Mouse (Mus musculus): ENCODE measurements at regions not wholly inside any gene's neighbourhood (a gene's known extent, or its start where the extent isn't known, plus 50 kb on each side); places are given as distances from the start of the nearest gene placed in this dataset.

DNA sequence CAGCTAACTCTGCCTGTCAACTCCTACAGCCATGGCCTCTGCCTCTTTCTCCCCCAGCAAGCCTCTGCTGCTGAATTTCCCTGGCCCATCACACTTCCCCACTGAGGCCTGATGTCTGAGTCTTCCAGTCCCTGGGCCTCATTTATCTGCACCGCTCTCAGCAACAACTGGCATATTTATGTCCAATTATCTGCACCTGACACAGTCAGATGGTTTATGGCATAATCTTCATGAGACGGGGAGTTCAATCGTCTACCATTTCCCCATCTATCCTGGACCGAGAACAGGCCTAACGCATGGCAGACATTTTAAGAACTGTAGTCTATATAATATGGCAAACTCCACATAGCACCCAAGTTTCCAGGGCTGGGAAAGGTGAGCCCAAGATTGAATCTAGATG, 1512.8 kb upstream of the Gm6569 start:
- DNase-seq (ENCODE audit: low spot score in 2 of 2), result no peak

DNA sequence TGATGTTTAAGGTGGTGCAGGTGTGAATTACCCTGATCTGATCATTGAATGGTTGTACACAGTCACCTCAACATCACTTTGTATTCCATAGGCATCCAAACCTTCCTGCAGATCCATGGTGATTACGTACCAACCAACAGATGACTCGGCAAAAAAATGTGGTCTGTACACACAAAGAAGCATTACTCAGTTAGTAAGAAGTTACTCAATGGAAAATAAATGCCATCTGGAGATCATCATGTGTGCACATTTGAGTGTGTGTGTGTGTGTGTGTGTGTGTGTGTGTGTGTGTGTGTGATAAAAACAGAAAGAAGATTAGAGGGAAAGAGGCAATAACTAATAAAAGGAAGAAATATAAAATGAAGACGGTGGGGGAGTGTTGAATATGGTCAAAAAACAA, 1512.2 kb upstream of the Gm6569 start:
- no peak for DNase-seq (ENCODE audit: low spot score in 2 of 2)

DNA sequence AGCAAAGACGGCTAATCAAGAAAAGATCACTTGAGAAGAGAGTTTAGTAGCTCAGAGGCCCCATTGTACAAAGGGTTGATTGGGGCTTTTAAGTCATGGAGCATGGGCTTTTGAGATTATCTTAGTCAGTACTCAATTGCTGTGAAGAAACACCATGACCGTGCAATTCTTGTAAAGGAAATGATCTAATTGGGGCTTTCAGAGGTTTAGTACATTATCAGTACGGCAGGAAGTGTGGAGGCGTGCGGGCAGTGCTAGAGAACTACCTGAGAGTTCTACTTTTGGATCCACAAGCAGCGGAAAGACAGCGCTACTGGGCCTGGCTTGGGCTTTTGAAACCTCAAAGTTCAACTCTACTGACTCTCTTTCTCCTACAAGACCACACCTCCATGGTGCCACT, 1511.2 kb upstream of the Gm6569 start:
- DNase-seq (ENCODE audit: low spot score in 2 of 2), result no peak

DNA sequence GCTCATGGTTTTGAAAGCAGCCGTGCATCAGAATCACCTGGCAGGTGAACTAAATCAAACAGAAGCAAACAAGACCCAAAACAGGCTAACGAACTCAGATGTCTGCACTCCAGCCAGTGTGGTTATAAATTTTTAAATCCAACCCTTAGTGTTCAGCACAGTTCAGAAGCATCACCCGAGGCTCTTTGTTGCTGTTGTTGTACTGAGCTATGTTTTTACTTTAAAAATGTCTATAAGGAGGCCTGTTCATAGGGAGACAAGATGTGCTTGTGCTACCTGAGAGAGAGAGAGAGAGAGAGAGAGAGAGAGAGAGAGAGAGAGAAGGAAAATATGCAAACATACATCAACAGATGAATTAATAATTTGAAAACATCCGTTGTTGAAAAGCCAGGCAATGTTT, 1503.1 kb upstream of the Gm6569 start:
- no peak for DNase-seq (ENCODE audit: low spot score in 2 of 2)

DNA sequence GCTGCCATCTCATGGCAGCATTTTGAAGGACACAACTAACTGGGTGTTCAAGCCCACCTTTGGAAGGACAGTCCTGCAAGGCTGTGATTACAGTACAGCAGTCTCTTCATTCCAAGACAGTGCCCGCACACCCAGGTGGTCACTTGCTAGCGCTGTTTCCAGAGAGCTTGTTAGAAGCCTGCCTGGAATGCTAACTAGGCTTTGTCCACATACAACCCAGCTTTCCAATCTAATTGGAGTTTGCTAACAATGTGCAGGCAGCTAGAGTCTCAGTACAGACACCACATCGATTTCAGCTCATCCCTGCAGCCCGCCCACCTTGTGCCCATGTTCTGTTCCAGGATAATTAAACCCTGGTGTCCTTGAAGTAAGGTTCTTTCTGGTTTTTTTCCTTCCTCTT, 1499.9 kb upstream of the Gm6569 start:
- no peak for DNase-seq (ENCODE audit: low spot score in 2 of 2)

DNA sequence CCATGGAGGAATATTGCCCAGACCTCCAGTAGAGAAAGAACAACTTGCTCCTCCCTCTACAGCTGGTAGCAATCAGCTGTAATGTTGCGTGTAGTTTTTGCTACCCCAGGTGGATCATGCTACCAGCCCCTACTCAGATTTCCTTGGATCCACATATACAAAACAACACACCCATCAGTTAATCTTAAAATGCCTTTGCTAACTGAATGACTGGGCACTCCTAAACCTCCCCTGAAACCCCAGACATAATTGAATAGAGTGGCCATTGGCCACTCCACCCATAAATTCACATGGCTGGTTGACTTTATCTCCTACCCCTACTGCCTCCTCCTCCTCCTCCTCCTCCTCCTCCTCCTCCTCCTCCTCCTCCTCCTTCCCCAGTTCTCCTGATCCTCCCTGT, 1494.7 kb upstream of the Gm6569 start:
- no peak for DNase-seq (ENCODE audit: low spot score in 2 of 2)

DNA sequence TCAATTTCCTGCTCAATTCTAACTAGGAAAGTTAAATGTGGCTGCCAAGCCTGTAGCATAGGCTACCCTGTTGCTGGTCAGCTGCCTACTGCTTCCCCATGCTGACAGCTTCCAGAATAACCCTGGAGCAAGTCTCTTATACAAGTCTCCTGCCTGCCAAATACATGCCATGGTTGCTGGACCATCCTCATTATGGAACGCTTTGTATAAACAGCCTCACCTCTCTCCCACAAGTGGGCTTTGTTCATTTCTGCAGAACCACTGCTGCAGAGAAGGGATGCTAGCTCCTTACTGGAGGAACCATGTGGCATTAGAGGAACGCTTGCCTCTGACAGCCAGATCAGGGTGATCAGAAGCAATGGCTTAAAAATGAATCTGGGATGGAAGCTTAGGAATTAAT, 1492.4 kb upstream of the Gm6569 start:
- DNase-seq (ENCODE audit: low spot score in 2 of 2), result no peak

DNA sequence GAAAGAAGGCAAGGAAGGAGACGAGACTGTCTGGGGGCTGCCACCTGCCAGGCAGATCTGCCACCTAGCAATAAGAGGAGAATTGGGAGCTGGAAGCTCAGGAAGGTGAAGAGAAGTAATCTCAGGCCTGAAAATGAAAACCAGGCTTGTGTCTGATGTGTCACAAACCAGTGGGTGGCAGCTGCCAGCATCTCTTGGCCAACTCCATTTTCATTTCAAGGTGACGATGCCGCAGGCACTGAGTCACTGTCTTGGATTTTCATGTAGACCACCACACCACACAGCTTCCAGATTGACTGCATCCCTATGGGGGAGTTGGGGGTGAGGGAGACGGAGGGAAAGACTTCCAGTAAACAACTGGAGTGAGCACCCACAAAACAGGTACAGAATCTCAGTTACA, 1491.9 kb upstream of the Gm6569 start:
- DNase-seq (ENCODE audit: low spot score in 2 of 2), result no peak

DNA sequence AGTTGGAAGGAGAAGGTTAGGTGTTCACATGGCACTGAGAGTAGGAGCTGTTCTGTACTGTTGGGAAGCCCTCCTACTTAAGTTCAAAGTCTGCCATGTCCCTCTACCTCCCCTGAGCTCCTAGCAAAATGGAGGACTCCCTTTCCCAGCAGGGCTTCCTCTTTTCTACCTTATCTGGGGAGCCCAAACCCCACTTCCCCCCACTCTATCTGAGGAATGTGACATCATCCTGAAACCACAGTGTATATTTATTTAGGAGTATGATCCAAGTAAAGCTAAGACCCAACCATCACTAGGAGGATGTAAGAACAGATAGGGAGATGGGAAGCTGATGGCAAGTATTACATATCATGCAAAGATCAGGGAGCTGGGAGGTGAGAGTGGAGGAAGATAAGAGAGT, 1490.6 kb upstream of the Gm6569 start:
- no peak for DNase-seq (ENCODE audit: low spot score in 2 of 2)

DNA sequence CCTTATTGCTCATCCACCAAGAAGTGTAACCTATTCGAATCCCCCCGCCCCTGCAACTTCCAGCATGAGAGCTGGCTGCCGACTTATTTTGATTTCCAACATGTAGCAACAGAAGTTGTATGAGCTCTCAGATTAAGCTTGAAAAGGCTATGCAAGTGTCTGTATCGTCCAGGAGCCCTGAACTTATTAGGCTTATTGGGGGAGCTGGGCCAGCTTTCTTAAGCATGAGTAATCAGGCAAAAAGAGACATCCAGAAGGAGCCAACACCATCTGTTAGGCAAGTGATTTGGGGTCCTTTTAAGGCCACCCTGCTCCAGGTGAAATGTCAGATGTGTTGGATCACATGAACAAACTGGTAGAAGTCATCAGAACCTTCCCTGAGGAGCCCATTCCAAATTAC, 1481.0 kb upstream of the Gm6569 start:
- peak in 1 of 2 experiments; percentile 27 for DNase-seq (ENCODE audit: low spot score in 2 of 2)

DNA sequence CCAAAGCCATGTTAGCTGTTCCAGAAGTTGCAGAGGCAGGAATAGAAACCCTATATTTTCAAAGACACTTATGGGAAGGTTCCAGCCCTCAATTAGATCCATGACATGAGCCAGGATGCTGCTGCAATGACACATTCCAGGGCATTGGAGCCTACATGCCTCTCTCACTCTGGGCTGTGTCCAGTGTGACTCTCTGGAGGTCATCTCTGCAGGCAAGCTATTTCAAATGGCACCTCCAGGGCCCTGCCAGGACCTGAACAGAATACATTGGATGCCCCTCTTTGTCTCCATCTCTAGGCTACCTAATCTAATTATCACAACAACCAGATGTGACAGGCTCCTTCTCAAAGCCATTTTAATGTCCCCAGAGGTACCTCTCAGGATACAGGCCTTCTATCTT, 1478.7 kb upstream of the Gm6569 start:
- DNase-seq (ENCODE audit: low spot score in 2 of 2), result no peak

DNA sequence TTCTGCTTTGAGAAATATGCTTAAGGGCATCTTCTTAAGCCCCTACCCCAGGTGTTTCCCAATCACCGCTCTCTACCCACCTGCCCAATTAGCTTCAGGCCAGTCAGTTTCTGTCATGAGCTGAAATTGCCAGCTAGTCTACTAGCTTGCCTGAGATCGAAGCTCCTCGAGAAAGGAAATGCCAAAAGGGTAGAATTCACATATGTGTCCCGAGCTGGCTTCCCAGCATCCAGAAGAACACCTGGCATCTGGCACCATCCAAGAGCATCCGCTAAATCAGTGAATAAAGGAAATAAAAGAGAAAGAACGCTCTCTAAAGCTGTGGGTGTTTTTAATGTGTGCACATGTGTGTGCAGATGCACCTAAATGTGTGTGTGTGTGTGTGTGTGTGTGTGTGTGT, 1474.7 kb upstream of the Gm6569 start:
- DNase-seq (ENCODE audit: low spot score in 2 of 2), result no peak

DNA sequence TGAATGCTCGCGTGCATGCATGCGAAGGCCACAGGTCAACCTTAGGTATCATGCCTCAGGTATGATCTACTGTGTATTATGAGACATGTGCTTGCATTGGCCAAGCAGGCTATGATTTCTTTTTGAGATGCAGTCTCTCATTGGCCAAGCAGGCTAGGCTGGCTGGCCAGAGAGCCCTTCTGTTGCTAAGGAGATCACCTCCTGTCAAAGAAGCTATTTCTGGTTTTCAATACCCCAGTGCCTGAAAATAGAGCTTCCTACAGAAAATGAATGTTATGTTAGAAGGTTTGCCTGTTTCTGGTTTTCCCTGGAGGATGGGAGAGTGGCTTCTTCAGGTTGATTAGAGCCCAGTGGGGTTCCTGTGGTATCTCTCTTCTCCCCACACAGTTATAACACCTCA, 1474.3 kb upstream of the Gm6569 start:
- DNase-seq (ENCODE audit: low spot score in 2 of 2), result peak in 1 of 2 experiments; percentile 29

DNA sequence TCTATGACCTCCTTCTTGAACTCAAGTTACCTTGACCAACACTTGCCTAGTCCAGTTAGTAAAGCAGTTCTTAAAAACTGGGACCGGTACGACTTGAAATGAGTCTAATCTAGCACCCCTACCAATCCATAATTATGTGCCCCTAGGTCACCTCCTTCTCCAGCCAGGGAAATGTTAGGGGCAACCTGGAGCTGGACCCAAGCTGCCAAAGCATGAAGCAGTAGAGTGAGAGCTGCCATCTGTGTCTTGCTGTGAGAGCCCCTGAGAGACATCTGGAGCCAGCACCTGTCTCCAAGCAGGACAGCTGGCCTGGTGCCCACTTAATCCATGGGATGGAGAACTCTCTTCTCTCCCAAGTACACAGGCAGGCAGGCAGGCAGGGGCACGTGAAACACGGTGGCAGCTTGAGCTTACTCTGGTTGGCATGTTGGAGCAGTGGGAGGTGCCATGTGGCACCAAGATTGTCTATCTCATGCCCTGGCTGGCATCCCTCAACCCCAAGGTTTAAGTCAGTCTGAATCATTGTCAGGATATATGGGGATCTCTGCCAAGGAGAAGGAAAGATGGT, 1473.8 kb upstream of the Gm6569 start:
- peak; percentile 66 to 96 for DNase-seq (ENCODE audit: low spot score in 2 of 2)

DNA sequence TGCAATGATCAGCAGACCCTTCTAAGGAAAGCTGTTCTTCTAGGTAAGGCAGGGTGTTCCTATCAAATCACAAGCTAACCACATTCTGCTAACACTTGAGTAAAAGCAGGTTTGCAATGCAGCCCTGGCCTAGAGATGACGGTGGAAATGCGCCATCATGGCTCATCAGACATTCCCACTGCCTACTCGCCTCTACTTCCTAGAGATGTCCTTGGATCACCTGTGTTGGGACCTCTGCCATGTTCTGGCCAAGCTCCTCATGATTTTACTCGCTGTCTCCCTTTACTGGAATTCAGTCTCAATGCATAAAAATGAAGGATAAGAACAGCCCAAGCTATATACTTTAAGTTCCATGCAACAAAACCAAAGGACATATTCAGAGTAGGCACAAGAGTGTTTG, 1461.3 kb upstream of the Gm6569 start:
- DNase-seq (ENCODE audit: low spot score in 2 of 2), result no peak

DNA sequence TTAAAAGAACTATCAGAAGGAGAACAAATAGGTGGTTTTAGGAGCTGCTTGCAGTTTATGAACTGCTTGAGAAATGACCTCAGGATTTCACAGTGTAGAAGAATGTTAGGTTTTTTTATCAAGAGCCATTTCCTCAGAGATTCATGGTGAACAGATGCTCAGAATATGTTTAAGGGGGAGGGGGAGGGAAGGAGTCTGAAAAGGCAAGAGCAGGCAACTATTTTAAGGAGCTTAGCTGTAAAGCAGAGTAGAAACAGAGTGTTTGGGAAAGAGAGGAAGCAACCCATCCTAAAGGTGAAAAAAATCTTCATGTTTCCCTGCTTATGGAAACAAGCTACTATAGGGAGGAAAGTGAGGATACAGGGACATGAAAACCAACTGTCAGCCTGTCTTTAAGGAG, 1457.2 kb upstream of the Gm6569 start:
- DNase-seq (ENCODE audit: low spot score in 2 of 2), result no peak

DNA sequence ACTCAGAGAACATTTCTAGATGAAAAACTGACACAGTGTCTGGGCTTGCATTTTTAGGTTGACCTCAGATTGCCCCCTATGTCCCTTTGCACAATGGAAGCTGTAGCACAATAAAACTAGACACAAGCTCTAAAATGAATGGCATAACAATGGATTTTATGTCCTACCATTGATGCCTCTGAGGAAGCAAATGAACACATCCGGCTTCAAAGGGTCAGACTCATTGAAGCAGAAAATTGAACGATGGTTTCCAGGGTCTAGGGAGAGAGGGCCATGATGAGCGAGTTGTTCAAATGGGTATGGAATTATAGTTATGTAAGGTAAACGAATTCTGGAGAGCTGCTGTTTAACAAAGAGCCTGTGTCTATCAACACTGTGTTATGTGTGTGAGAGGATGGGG, 1455.1 kb upstream of the Gm6569 start:
- no peak for DNase-seq (ENCODE audit: low spot score in 2 of 2)

DNA sequence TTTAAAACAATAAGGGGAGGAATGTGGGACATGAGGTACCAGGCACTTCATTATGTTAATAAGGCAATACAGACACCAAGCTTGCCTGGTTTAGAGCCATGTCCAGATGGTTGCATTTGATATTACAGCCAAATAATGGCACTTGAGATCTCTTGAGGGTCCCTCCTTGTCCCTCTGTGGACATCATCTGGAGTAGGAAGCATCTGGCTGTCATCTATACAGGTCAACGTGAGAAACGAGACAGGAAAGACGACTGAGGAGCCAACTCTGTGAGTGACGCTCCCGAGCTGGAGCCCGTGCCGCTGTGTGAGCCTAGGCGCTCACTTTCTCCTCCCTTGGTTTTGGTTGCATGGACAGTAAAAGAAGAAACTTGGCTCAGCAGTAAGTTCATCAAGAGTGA, 1453.2 kb upstream of the Gm6569 start:
- DNase-seq (ENCODE audit: low spot score in 2 of 2), result no peak

DNA sequence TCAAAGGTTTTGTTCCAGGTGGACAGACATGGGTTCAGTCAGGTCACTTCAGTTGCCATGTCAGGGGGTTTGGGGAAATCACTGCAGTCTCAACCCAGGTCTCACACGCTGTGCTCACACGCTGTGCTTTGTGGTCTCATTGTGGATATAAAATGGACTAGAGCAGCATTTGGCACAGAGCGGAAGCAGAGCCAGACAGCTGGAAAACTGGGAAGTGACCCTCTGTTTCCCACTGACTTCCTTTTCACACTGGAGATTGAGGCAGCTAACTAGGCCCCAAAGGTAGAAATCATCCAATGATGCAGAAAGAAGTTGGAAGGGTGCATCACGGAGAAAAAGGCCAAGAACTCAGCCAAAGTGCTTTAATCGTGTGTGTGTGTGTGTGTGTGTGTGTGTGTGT, 1452.6 kb upstream of the Gm6569 start:
- DNase-seq (ENCODE audit: low spot score in 2 of 2), result no peak

DNA sequence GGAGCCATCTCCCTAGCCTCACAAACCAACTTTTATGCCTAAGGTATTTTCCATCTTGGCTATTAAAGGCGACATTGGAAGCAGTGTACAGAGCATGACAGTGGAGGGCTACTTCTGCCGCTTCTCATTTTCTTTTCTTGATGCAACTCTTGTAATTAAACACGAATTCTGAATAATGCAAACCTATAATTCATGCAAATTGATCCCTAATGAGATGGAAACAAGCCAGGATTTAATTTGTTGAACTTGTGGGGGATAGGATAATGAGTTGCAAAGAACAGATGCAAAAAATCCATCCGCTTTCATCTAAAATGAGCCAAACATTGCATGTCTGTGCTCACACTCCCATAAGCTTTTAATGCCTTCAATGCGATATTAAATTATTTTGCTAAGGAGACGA, 1451.8 kb upstream of the Gm6569 start:
- DNase-seq (ENCODE audit: low spot score in 2 of 2), result no peak

DNA sequence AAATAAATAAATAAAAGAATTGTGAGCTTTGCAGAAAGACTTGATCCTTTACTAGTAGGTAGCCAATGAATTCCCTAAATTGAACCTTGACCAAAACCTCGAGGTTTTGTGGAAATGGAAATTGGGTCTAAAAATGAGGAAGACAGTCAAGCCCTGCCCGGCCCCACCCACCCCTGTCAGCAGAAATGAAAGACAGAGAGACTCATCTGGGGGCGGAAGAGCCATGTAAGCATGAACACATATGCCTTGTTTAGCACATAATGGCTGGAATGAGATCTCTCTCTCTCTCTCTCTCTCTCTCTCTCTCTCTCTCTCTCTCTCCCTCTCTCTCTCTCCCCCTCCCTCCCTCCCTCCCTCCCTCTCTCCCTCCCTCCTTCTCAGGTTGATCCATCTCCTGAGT, 1451.3 kb upstream of the Gm6569 start:
- no peak for DNase-seq (ENCODE audit: low spot score in 2 of 2)

DNA sequence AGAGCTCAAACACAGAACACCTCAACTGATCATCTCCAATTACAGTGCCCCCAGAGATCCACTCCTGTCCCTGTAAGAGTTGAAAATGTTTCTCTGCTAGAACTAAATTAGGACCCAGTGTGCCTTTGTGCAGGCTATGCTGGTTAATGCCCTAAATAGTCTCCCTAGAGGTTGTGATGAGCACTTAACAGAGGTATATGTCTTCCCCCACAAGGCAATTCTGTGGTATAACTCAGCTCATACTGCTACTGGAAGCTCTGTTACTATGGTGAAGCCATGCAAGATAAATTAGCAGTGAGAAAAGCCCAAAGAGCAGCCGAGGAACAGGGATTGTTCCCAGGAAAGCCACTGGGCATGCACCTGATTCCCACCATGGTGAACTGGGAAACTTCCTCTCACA, 1450.9 kb upstream of the Gm6569 start:
- DNase-seq (ENCODE audit: low spot score in 2 of 2), result no peak

DNA sequence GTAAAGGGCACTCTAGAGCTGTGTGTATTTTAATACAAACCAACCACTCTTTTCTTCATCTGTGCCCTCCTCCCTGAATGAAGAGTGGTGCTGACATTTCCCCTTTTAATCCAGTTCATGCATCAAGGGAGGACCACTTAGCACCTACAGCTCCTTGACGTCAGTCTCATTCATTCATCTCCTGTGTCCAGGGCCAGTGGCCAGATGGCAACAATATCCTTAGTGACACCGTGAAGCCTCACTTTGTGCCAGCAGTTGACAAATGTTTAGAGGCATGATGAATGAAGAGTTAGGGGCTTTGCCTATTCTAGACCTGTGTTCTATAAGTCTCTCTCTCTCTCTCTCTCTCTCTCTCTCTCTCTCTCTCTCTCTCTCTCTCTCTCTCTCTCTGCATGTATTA, 1441.1 kb upstream of the Gm6569 start:
- DNase-seq (ENCODE audit: low spot score in 2 of 2), result no peak

DNA sequence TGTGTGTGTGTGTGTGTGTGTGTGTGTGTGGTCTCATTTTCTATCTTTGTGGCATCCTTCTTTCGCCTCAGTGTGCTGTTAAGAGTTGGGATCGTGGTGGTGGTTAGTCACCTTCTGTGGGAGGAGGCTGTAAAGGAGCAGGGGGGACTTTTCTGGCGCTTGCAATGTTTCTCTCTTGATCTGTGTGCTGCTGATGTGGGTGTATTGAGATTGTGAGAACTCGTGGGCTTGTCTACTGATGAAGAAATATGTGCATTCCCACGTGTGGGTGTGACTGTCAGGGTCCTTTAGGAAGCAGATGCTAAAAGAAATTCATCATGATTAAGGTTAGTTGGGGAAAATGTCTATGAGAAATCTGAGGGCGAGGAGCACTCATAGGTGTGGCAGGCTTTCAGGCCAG, 1422.4 kb upstream of the Gm6569 start:
- no peak for DNase-seq (ENCODE audit: low spot score in 2 of 2)
